Mouse (Mus musculus) MEL (cell line): ENCODE results near the gene Stra8. TPM values are rescaled to one million over a fixed set of nuclear protein-coding genes. Genes with fewer than 3 reads are reported as not detected.

Experiments used
- DNase-seq: peaks from one replicate; pipeline ENCODE4 v3.0.0; 2011; ENCODE audit warnings: low read depth, low spot score
- H3K27ac ChIP-seq: 2 replicates; pipeline ENCODE4 v1.5.1; 2012; ENCODE audit warnings: low read depth, mild to moderate bottlenecking, control low read depth, low read length, moderate library complexity; ENCODE audit not compliant: control insufficient read depth
- H3K27me3 ChIP-seq, 2 experiments: fragments of 150-350 bp in 1 of 2; sonication (generic) in 1 of 2; 2 replicates each; pipeline ENCODE4 v1.6.1; 2012; ENCODE audit warnings: low read length in 2 of 2, mild to moderate bottlenecking in 2 of 2, improper control_type of control experiment in 1 of 2, moderate library complexity in 1 of 2; ENCODE audit not compliant: insufficient read depth in 2 of 2, control insufficient read depth in 1 of 2
- H3K36me3 ChIP-seq, 2 experiments: 2 replicates each; pipeline ENCODE4 v1.6.1; 2012 to 2014; ENCODE audit warnings: low read length in 2 of 2, improper control_type of control experiment in 1 of 2, inconsistent platforms in 1 of 2, mild to moderate bottlenecking in 1 of 2; ENCODE audit not compliant: insufficient read depth in 2 of 2, control insufficient read depth in 1 of 2
- H3K4me1 ChIP-seq, 2 experiments: fragments of 150-350 bp in 1 of 2; sonication (generic) in 1 of 2; 2 replicates each; pipeline ENCODE4 v1.6.1; 2012; ENCODE audit warnings: low read length in 2 of 2, improper control_type of control experiment in 1 of 2, mild to moderate bottlenecking in 1 of 2; ENCODE audit not compliant: insufficient read depth in 2 of 2, control insufficient read depth in 1 of 2
- H3K4me3 ChIP-seq, 2 experiments: fragments of 150-350 bp in 1 of 2; sonication (generic) in 1 of 2; 2 replicates each; pipeline ENCODE4 v1.5.1; 2012; ENCODE audit warnings: low read depth in 2 of 2, low read length in 2 of 2, mild to moderate bottlenecking in 2 of 2, moderate library complexity in 2 of 2, control low read depth in 1 of 2, improper control_type of control experiment in 1 of 2; ENCODE audit not compliant: control insufficient read depth in 1 of 2, insufficient read depth in 1 of 2
- H3K79me2 ChIP-seq: 2 replicates; pipeline ENCODE4 v1.6.1; 2012; ENCODE audit warnings: mild to moderate bottlenecking, low read length, moderate library complexity; ENCODE audit not compliant: control insufficient read depth, poor library complexity, insufficient read depth
- H3K9ac ChIP-seq: 2 replicates; pipeline ENCODE4 v1.6.1; 2012; ENCODE audit warnings: low read depth, mild to moderate bottlenecking, control low read depth, low read length, moderate library complexity; ENCODE audit not compliant: control insufficient read depth, poor library complexity, severe bottlenecking
- H3K9me3 ChIP-seq: fragments of 150-350 bp; sonication (generic); replicated peaks from 2 replicates; pipeline ENCODE4 v1.6.1; 2012; ENCODE audit warnings: mild to moderate bottlenecking, low read length, improper control_type of control experiment, moderate library complexity; ENCODE audit not compliant: insufficient read depth
- CHD2 ChIP-seq: IDR thresholded peaks from 2 replicates; pipeline ENCODE4 v1.6.1; 2011; ENCODE audit warnings: low read length, improper control_type of control experiment
- CTCF ChIP-seq, 3 experiments: IDR thresholded peaks in 2 of 3; conservative IDR thresholded peaks in 1 of 3; 2 replicates each; pipeline ENCODE4 v1.5.1; 2011 to 2012; ENCODE audit warnings: low read length in 3 of 3, low read depth in 2 of 3, mild to moderate bottlenecking in 2 of 3, improper control_type of control experiment in 1 of 3, inconsistent platforms in 1 of 3, mixed read lengths in 1 of 3, moderate library complexity in 1 of 3; ENCODE audit not compliant: control insufficient read depth in 1 of 3, insufficient read depth in 1 of 3, poor library complexity in 1 of 3, severe bottlenecking in 1 of 3
- EP300 ChIP-seq, 2 experiments: IDR thresholded peaks; 2 replicates each; pipeline ENCODE4 v1.6.1; 2011; ENCODE audit warnings: improper control_type of control experiment in 2 of 2, low read length in 2 of 2, low read depth in 1 of 2, mild to moderate bottlenecking in 1 of 2
- ETS1 ChIP-seq: IDR thresholded peaks from 2 replicates; pipeline ENCODE4 v1.6.1; 2012; ENCODE audit warnings: low read depth, mild to moderate bottlenecking, inconsistent platforms, low read length, improper control_type of control experiment, moderate library complexity
- GATA1 ChIP-seq: IDR thresholded peaks from 2 replicates; pipeline ENCODE4 v1.6.1; 2011; ENCODE audit warnings: low read depth, low read length, improper control_type of control experiment
- KAT2A ChIP-seq: conservative IDR thresholded peaks from 2 replicates; pipeline ENCODE4 v1.6.1; 2012; ENCODE audit warnings: low read depth, low read length, improper control_type of control experiment, inconsistent platforms
- MXI1 ChIP-seq: IDR thresholded peaks from 2 replicates; pipeline ENCODE4 v1.6.1; 2011; ENCODE audit warnings: mild to moderate bottlenecking, low read depth, low read length, improper control_type of control experiment
- RAD21 ChIP-seq: IDR thresholded peaks from 2 replicates; pipeline ENCODE4 v1.6.1; 2011; ENCODE audit warnings: mild to moderate bottlenecking, low read depth, low read length, improper control_type of control experiment
- SIN3A ChIP-seq: IDR thresholded peaks from 2 replicates; pipeline ENCODE4 v1.6.1; 2012; ENCODE audit warnings: low read length, improper control_type of control experiment, inconsistent platforms
- SMC3 ChIP-seq: IDR thresholded peaks from 2 replicates; pipeline ENCODE4 v1.6.1; 2011; ENCODE audit warnings: low read depth, low read length, improper control_type of control experiment
- TAL1 ChIP-seq: IDR thresholded peaks from 2 replicates; pipeline ENCODE4 v1.6.1; 2012; ENCODE audit warnings: mild to moderate bottlenecking, inconsistent platforms, low read length, moderate library complexity, mixed read lengths
- TCF12 ChIP-seq: IDR thresholded peaks from 2 replicates; pipeline ENCODE4 v1.6.1; 2014; ENCODE audit warnings: low read depth, mild to moderate bottlenecking, inconsistent platforms, low read length, improper control_type of control experiment, moderate library complexity
- ZMIZ1 ChIP-seq: IDR thresholded peaks from 2 replicates; pipeline ENCODE4 v1.6.1; 2012; ENCODE audit warnings: low read depth, mild to moderate bottlenecking, inconsistent platforms, low read length, improper control_type of control experiment, moderate library complexity
- polyA plus RNA-seq, 2 experiments: library from polyadenylated mRNA; stranded (reverse) in 1 of 2; unstranded in 1 of 2; fragments of >175 nt in 1 of 2; fragments of >200 nt in 1 of 2; gene quantifications; 2 replicates each; pipeline versions ENCODE4 v1.2.1 to v1.2.4; 2012; ENCODE audit warnings: low replicate concordance in 2 of 2, low read depth in 1 of 2; ENCODE audit not compliant: insufficient read length in 2 of 2, insufficient read depth in 1 of 2, missing spikeins in 1 of 2
- total RNA-seq: library from RNA; depleted of rRNA; stranded (reverse); fragments of 300-350 nt; gene quantifications from 2 replicates; pipeline ENCODE4 v1.2.3, GENCODE M21; 2012

Stra8 gene
- total and polyA plus RNA-seq, 3 experiments = not detected

GRCm38 (mm10) chr6:34906125-34906524 lies 13.8 kb upstream of the Stra8 start:
- Histone ChIP-seq H3K27me3 (no peaks in the 10 kb centered on the region), H3K36me3 (peaks cover 0 to 32% of the 10 kb centered on the region in 2 experiments; a peak in 2 of 4 replicates), H3K9me3 (no peaks in the 10 kb centered on the region), H3K9ac (no peak overlapping the region), H3K4me1 (peaks cover 2 to 42% of the 10 kb centered on the region in 2 experiments), H3K4me3 (no peak overlapping the region), H3K79me2 (peaks cover 2% of the 10 kb centered on the region; the same call in 1 of the 2 replicates), H3K27ac (no peak overlapping the region)
- 0 out of 2 replicates have a peak, but pooled peaks have one; percentile 22 for TF ChIP-seq SMC3
- peak in 2 of 3 experiments; percentile 28 to 36; a peak in 4 of 6 replicates for TF ChIP-seq CTCF (IDR thresholded peaks at IDR 0.05 in 2 of 3, conservative IDR thresholded peaks at IDR 0.05 in 1 of 3; ENCODE audit: control insufficient read depth in 1 of 3, insufficient read depth in 1 of 3, low read depth in 2 of 3, low read length in 3 of 3, poor library complexity in 1 of 3, severe bottlenecking in 1 of 3)
- peak; percentile 22 for TF ChIP-seq RAD21
- TF ChIP-seq ZMIZ1 = no peak
- DNase-seq = peak; percentile 33

- no peak for DNase-seq
- Histone ChIP-seq H3K4me3 (no peak overlapping the region), H3K79me2 (peaks cover 2% of the 10 kb centered on the region; the same call in 1 of the 2 replicates), H3K4me1 (peaks cover 3 to 42% of the 10 kb centered on the region in 2 experiments), H3K9me3 (no peaks in the 10 kb centered on the region), H3K9ac (no peak overlapping the region), H3K36me3 (peaks cover 0 to 35% of the 10 kb centered on the region in 2 experiments; a peak in 2 of 4 replicates), H3K27ac (peak overlapping the region; percentile 17), H3K27me3 (no peaks in the 10 kb centered on the region)
- TF ChIP-seq CHD2 (no peak), GATA1 (no peak)
Observed at GRCm38 (mm10) chr6:34906661-34907060, 13.3 kb upstream of the Stra8 start.

GRCm38 (mm10) chr6:34907121-34907614 lies 12.8 kb upstream of the Stra8 start:
- TF ChIP-seq KAT2A (no peak), TAL1 (peak; percentile 43), MXI1 (no peak), SIN3A (peak; percentile 40; the same call in 1 of the 2 replicates), GATA1 (0 out of 2 replicates have a peak, but pooled peaks have one; percentile 17), ETS1 (peak; percentile 48; the same call in 1 of the 2 replicates), TCF12 (0 out of 2 replicates have a peak, but pooled peaks have one; percentile 31), SMC3 (no peak), EP300 (IDR thresholded peaks at IDR 0.05; ENCODE audit: low read depth in 1 of 2, low read length in 2 of 2) (peak; percentile 38 to 53; a peak in 2 of 4 replicates)
- no peaks in the 10 kb centered on the region for H3K9me3 ChIP-seq
- peaks cover 0 to 33% of the 10 kb centered on the region in 2 experiments; a peak in 2 of 4 replicates for H3K36me3 ChIP-seq
- no peak overlapping the region for H3K9ac ChIP-seq
- H3K79me2 ChIP-seq = peaks cover 2% of the 10 kb centered on the region; the same call in 1 of the 2 replicates
- H3K4me3 ChIP-seq = no peak overlapping the region
- H3K4me1 ChIP-seq = peaks cover 5 to 38% of the 10 kb centered on the region in 2 experiments
- H3K27ac ChIP-seq = peak overlapping the region; percentile 45
- no peaks in the 10 kb centered on the region for H3K27me3 ChIP-seq
- DNase-seq = peak; percentile 43
